Mouse (Mus musculus) regulatory T cell (primary cell): Measurements from ENCODE around the gene Ppp1r12a.

Experiments used
- in situ Hi-C: fragments of 300-600 bp; cut with MboI, MseI; formaldehyde crosslinking; loops from one replicate; pipeline ENCODE4 v1.15.1; 2025; ENCODE audit warnings: high pct_unique_total_duplicates

The Ppp1r12a gene

GRCm38 (mm10) chr10:108161261-108162256, at the start of gene Ppp1r12a:
Gene Ppp1r12a, plus strand, starts transcription at chr10:108162193.
- in situ Hi-C loops = no loop called here

- in situ Hi-C loops = no loop called here
Observed at GRCm38 (mm10) chr10:108113361-108114237, 48.4 kb upstream of the Ppp1r12a start.

DNA sequence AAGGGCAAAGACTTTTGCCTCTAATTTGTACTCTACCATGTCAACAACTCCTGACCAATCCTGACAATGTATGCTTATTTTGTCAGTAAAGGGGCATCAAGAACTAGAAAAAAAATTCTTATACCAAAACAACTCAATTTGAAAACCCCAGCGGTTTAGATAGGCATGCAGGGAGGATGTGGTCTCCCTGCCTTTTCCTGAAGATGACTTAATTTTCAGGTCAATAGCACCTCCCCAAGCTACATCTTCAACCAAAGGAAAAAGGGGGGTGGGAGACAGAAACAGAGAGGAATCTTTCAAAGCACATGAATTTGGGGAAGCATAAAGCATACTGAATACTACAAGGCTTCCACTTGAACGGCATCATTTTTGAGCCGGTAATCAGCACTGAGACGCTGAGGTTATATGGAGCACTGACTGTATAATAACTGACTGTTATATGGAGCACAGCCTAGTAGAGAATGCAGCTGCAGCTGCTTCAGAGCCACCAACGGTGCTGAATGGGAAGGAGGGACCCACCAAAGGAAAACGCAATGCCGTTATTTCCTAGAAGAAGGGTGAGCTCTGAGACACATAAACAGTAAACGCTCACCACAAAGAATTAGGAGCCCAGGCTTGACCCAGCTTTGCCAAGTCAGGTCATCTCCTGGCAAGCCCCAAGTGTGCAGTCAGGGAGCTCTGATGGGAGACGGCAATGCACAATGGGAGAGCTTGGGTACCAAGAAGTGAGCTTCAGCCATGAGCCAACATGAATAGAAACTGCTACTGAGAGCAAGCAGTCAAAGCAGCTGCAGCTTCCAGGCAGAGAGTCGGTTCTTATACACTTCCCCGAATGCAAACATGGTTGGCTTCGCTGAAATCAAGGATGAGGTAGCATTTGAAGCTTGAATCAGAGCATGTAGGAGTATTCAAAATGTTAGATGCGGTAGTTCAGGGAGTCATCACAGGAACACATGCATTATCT, 43.5 kb upstream of the Ppp1r12a start:
- in situ Hi-C loops = no loop called here

DNA sequence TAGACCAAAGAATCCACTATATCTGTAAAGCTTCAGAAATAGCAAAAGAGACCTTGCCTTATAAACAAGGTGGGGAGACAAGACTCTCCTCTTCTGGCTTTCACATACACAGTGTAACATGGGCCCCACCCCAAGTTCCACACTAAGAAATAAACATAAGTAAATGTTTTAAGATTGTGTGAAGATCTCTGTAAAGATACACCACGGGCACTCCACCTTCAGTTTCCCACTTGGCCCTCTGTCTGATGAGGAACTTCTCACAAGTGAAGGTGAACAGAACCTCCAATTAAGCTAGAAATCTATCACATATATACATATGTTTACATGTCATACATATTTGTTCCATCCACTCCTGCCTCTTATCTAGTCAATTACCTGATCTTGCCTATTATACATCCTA, 42.6 kb upstream of the Ppp1r12a start:
- in situ Hi-C loops = no loop called here

- in situ Hi-C loops = no loop called here
Observed at GRCm38 (mm10) chr10:108124934-108125599, 36.9 kb upstream of the Ppp1r12a start.

GRCm38 (mm10) chr10:108129167-108129566, 32.8 kb upstream of the Ppp1r12a start:
- in situ Hi-C loops = no loop called here

GRCm38 (mm10) chr10:108131858-108132257, 30.1 kb upstream of the Ppp1r12a start:
- in situ Hi-C loops = no loop called here

- in situ Hi-C loops = no loop called here
Observed at GRCm38 (mm10) chr10:108133253-108133652, 28.7 kb upstream of the Ppp1r12a start.

DNA sequence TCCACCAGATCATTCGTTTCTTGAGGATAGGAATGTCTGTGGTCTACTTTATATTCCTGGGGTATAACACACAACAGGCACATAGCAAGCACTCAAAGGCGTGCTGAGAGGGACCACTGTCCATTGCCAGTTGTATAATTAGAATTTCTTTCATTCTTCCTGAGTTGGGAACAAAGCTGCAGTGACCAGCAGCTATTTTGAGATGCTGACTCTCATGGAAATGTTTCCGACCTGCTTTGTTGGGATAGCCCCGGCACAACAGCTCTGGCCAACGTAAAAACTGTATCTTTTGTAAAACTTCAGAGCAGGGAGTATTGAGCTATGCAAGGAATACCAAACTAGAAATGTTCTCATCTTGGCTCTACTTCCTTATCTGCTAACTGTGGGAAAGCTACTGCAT, 28.2 kb upstream of the Ppp1r12a start:
- in situ Hi-C loops = no loop called here

DNA sequence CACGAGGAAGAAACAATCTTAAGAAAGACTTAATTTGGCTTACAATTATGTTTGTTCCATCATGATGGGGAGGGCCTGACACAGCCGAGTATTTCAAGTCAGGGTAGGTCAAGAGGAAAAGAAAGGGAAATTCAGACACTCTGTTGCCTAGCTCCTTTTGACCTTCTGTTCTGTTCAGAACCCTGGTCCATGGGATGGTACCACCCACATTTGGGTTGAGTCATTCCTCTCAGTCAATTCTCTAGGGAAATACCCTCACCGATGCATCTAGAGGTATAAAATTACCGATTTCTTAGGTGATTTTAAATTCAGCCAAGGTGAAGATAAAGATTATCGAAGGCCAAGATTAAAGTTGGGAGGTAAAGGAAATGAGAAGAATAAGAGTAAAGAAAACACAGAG, 23.6 kb upstream of the Ppp1r12a start:
- in situ Hi-C loops = no loop called here

GRCm38 (mm10) chr10:108139788-108140187, 22.2 kb upstream of the Ppp1r12a start:
- in situ Hi-C loops = no loop called here

GRCm38 (mm10) chr10:108140742-108141141, 21.3 kb upstream of the Ppp1r12a start:
- in situ Hi-C loops = no loop called here

- in situ Hi-C loops = no loop called here
Observed at GRCm38 (mm10) chr10:108143991-108144525, 17.9 kb upstream of the Ppp1r12a start.

DNA sequence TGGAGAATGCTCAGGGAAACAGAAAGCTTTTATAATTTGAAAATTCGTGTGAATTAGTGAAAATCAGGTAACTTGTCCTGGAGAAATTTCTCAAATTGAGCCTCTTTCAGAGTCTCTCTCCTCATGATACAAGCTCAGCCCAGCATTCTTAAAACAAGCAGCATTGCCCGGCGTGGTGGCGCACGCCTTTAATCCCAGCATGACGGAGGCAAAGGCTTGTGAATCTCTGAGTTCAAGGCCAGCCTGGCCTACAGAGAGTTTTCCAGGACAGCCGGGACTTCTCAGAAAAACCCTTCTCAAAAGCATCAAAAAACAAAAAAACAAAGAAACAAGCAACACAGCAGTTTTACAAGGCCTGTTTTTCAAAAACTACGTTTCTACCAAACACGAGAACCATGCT, 16.3 kb upstream of the Ppp1r12a start:
- in situ Hi-C loops = no loop called here

DNA sequence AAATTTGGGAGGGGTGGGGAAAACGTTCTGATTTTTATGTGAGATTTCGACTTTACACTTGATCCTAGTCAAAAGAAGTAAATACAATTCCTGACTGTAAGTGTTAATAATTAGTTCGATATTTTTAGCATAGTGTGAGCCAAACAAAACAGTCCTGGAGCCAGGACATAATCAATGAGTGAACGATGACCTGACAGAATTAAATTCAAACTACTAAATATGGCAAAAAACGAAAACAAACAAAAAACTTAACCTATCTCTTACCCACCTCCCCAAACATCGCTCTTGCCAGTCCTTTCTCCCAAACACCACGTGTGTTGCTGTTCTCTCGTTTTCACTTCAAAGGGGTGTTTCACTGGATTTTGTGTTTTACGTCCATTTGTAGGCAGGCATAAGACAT, 15.0 kb upstream of the Ppp1r12a start:
- in situ Hi-C loops = no loop called here

- in situ Hi-C loops = no loop called here
Observed at GRCm38 (mm10) chr10:108153301-108153700, 8.7 kb upstream of the Ppp1r12a start.

- in situ Hi-C loops = no loop called here
Observed at GRCm38 (mm10) chr10:108155042-108155686, 6.8 kb upstream of the Ppp1r12a start.

DNA sequence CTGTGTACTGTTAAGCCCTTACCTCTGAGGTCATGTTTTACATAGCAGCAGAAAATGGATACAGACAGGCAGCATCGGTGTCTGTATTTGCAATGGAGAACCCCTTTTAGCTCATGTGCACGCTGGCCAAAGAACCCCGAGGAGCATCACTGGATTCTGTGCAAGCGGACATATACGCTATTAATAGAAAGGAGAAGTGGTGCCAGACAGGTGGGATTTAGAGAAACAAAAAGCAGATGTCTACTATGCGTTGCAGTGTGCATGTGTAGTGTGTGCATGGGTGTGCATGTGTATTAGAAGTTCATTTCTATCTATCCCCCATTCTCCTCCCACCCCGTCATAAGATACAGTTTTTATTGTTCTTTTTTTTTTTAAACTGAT, 6.3 kb upstream of the Ppp1r12a start:
- in situ Hi-C loops = no loop called here

- in situ Hi-C loops = no loop called here
Observed at GRCm38 (mm10) chr10:108156128-108156527, 5.9 kb upstream of the Ppp1r12a start.

DNA sequence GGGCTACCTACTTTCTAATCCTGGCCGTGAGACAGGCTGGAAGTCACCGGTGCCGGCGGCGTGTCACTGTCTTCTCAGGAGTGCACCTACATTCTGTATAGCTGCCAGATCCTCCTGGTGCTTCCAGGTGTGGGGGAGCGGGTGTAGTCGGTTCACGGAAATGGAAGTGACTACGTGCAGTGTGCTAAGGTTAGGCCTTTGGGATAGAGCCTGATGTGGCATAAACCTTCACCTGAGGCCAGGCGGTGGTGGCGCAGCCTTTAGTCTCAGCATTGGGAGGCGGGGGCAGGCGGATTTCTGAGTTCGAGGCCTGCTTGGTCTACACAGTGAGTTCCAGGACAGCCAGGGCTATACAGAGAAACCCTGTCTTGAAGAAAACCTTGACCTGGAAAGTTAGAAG, 3.0 kb upstream of the Ppp1r12a start:
- in situ Hi-C loops = no loop called here
